Mouse (Mus musculus): ENCODE results near the gene Apbb1ip. TPM values are rescaled to one million over a fixed set of nuclear protein-coding genes. Genes with fewer than 3 reads are reported as not detected.
"Not testable (repeated sequence)": the region's sequence is repeated elsewhere in the genome, so short reads cannot be mapped to it uniquely, and the experiment has no call there.

Apbb1ip gene
- polyA plus RNA-seq, 1 experiment from 2014 or later = 1.2 TPM

DNA sequence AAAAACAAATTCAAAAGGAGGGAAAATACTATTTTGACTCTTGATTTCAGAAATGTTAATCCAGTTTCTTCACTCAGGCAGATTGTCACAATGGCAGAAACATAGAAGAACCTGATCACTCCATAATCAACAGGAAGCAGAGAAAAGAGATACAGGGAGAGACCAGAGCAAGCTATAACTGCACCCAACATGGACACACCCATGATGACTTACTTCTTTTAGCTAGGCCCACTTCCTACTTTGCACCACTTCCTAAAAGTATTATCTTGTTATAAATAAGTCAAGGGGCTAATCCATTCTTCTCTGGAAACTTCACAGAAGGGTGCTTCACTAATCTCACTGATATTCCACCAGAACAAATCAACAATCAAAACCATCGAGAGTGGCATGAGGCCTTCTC lies 42.3 kb downstream of the Apbb1ip start:
- Histone ChIP-seq H3K4me1 (replicated peaks; ENCODE audit: control insufficient read depth, insufficient read depth, low read length) (no peaks in the 10 kb centered on the region), H3K36me3 (ENCODE audit: control insufficient read depth, insufficient read depth) (no peaks in the 10 kb centered on the region), H3K27me3 (replicated peaks; ENCODE audit: control insufficient read depth, insufficient read depth, low read length) (no peaks in the 10 kb centered on the region), H3K9ac (ENCODE audit: low read depth, low read length) (no peak overlapping the region), H3K9me3 (ENCODE audit: control insufficient read depth) (no peaks in the 10 kb centered on the region), H3K27ac (ENCODE audit: low read depth, low read length) (no peak overlapping the region), H3K4me3 (ENCODE audit: low read depth, low read length) (no peak overlapping the region), H3K4me2 (replicated peaks; ENCODE audit: low read depth) (no peak overlapping the region)
- no peak for TF ChIP-seq CTCF (IDR thresholded peaks at IDR 0.05; ENCODE audit: low read depth)
- ATAC-seq = no peak
- 68% methylated on average over 1 of the region's 1 CpGs for WGBS

DNA sequence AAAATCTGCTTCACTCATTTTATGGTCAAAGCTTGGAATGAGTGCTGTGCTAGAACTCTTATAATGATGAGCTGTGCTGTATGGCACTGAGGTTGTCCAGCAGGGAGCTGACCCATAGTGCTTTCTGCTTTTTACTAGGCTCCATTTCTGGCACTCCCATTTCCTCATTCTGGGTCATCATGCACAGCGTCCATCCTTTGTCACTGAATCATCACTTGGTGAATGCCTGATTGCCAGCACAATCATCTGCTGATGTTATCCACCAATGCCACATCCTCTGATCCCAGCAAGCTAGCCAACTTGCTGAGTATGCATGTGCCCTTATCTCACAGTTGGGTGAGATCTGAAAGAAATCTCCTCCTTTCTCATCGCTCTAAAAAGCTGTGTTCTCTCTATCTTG lies 48.4 kb downstream of the Apbb1ip start:
- Histone ChIP-seq H3K4me2 (replicated peaks; ENCODE audit: low read depth) (no peak overlapping the region), H3K9ac (ENCODE audit: low read depth, low read length) (no peak overlapping the region), H3K4me3 (ENCODE audit: low read depth, low read length) (no peak overlapping the region), H3K27me3 (replicated peaks; ENCODE audit: control insufficient read depth, insufficient read depth, low read length) (no peaks in the 10 kb centered on the region), H3K36me3 (ENCODE audit: control insufficient read depth, insufficient read depth) (no peaks in the 10 kb centered on the region), H3K4me1 (replicated peaks; ENCODE audit: control insufficient read depth, insufficient read depth, low read length) (no peaks in the 10 kb centered on the region), H3K9me3 (ENCODE audit: control insufficient read depth) (no peaks in the 10 kb centered on the region), H3K27ac (ENCODE audit: low read depth, low read length) (no peak overlapping the region)
- no peak for ATAC-seq
- TF ChIP-seq CTCF (IDR thresholded peaks at IDR 0.05; ENCODE audit: low read depth) = no peak
- 73% methylated on average over 2 of the region's 2 CpGs for WGBS

GRCm38 (mm10) chr2:22845514-22845913 lies 71.6 kb downstream of the Apbb1ip start:
- no peak overlapping the region for H3K4me3 ChIP-seq (ENCODE audit: low read depth, low read length)
- no peaks in the 10 kb centered on the region for H3K27me3 ChIP-seq (replicated peaks; ENCODE audit: control insufficient read depth, insufficient read depth, low read length)
- no peaks in the 10 kb centered on the region for H3K36me3 ChIP-seq (ENCODE audit: control insufficient read depth, insufficient read depth)
- 92% methylated on average over 4 of the region's 4 CpGs for WGBS
- H3K9ac ChIP-seq (ENCODE audit: low read depth, low read length) = no peak overlapping the region
- no peak overlapping the region for H3K27ac ChIP-seq (ENCODE audit: low read depth, low read length)
- H3K9me3 ChIP-seq (ENCODE audit: control insufficient read depth) = no peaks in the 10 kb centered on the region
- no peak for ATAC-seq
- no peak for TF ChIP-seq CTCF (IDR thresholded peaks at IDR 0.05; ENCODE audit: low read depth)
- no peak overlapping the region for H3K4me2 ChIP-seq (replicated peaks; ENCODE audit: low read depth)
- no peaks in the 10 kb centered on the region for H3K4me1 ChIP-seq (replicated peaks; ENCODE audit: control insufficient read depth, insufficient read depth, low read length)

GRCm38 (mm10) chr2:22851900-22852299 lies 78.0 kb downstream of the Apbb1ip start:
- Histone ChIP-seq H3K27ac (ENCODE audit: low read depth, low read length) (no peak overlapping the region), H3K9me3 (ENCODE audit: control insufficient read depth) (no peaks in the 10 kb centered on the region), H3K4me2 (replicated peaks; ENCODE audit: low read depth) (no peak overlapping the region), H3K4me1 (replicated peaks; ENCODE audit: control insufficient read depth, insufficient read depth, low read length) (no peaks in the 10 kb centered on the region), H3K36me3 (ENCODE audit: control insufficient read depth, insufficient read depth) (no peaks in the 10 kb centered on the region), H3K9ac (ENCODE audit: low read depth, low read length) (no peak overlapping the region), H3K27me3 (replicated peaks; ENCODE audit: control insufficient read depth, insufficient read depth, low read length) (no peaks in the 10 kb centered on the region), H3K4me3 (ENCODE audit: low read depth, low read length) (no peak overlapping the region)
- WGBS = 75% methylated on average over 4 of the region's 4 CpGs
- no peak for TF ChIP-seq CTCF (IDR thresholded peaks at IDR 0.05; ENCODE audit: low read depth)
- no peak for ATAC-seq

GRCm38 (mm10) chr2:22857501-22857900 lies 83.6 kb downstream of the Apbb1ip start:
- TF ChIP-seq CTCF (IDR thresholded peaks at IDR 0.05; ENCODE audit: low read depth) = no peak
- Histone ChIP-seq H3K36me3 (ENCODE audit: control insufficient read depth, insufficient read depth) (no peaks in the 10 kb centered on the region), H3K9me3 (ENCODE audit: control insufficient read depth) (no peaks in the 10 kb centered on the region), H3K4me1 (replicated peaks; ENCODE audit: control insufficient read depth, insufficient read depth, low read length) (no peaks in the 10 kb centered on the region), H3K27me3 (replicated peaks; ENCODE audit: control insufficient read depth, insufficient read depth, low read length) (no peaks in the 10 kb centered on the region), H3K4me3 (ENCODE audit: low read depth, low read length) (no peak overlapping the region), H3K27ac (ENCODE audit: low read depth, low read length) (no peak overlapping the region), H3K4me2 (replicated peaks; ENCODE audit: low read depth) (no peak overlapping the region), H3K9ac (ENCODE audit: low read depth, low read length) (no peak overlapping the region)
- 64% methylated on average over 3 of the region's 3 CpGs for WGBS
- no peak for ATAC-seq

- no peaks in the 10 kb centered on the region for H3K36me3 ChIP-seq (ENCODE audit: control insufficient read depth, insufficient read depth)
- TF ChIP-seq CTCF (IDR thresholded peaks at IDR 0.05; ENCODE audit: low read depth) = no peak
- no peaks in the 10 kb centered on the region for H3K4me1 ChIP-seq (replicated peaks; ENCODE audit: control insufficient read depth, insufficient read depth, low read length)
- H3K9me3 ChIP-seq (ENCODE audit: control insufficient read depth) = no peaks in the 10 kb centered on the region
- no peak for ATAC-seq
- H3K27me3 ChIP-seq (replicated peaks; ENCODE audit: control insufficient read depth, insufficient read depth, low read length) = no peaks in the 10 kb centered on the region
- no peak overlapping the region for H3K4me2 ChIP-seq (replicated peaks; ENCODE audit: low read depth)
- H3K9ac ChIP-seq (ENCODE audit: low read depth, low read length) = no peak overlapping the region
- H3K27ac ChIP-seq (ENCODE audit: low read depth, low read length) = no peak overlapping the region
- no peak overlapping the region for H3K4me3 ChIP-seq (ENCODE audit: low read depth, low read length)
- 68% methylated on average over 2 of the region's 2 CpGs for WGBS
Measured at GRCm38 (mm10) chr2:22862194-22862593, 88.3 kb downstream of the Apbb1ip start.

GRCm38 (mm10) chr2:22864394-22865037 lies 90.6 kb downstream of the Apbb1ip start:
- not testable (repeated sequence) for H3K4me3 ChIP-seq (ENCODE audit: low read depth, low read length); H3K27me3 ChIP-seq (replicated peaks; ENCODE audit: control insufficient read depth, insufficient read depth, low read length); H3K9me3 ChIP-seq (ENCODE audit: control insufficient read depth); H3K27ac ChIP-seq (ENCODE audit: low read depth, low read length); H3K36me3 ChIP-seq (ENCODE audit: control insufficient read depth, insufficient read depth); H3K9ac ChIP-seq (ENCODE audit: low read depth, low read length); H3K4me1 ChIP-seq (replicated peaks; ENCODE audit: control insufficient read depth, insufficient read depth, low read length); H3K4me2 ChIP-seq (replicated peaks; ENCODE audit: low read depth)
- TF ChIP-seq CTCF (IDR thresholded peaks at IDR 0.05; ENCODE audit: low read depth) = peak; percentile 89
- peak; percentile 75; the same call in 1 of the 2 replicates for ATAC-seq
- under 1% methylated on average over 6 of the region's 6 CpGs for WGBS

Measured in intestine, postnatal 0 days (tissue).